Mouse (Mus musculus) macrophage (primary cell): Measurements from ENCODE around the gene Wdr47. TPM values are rescaled to one million over a fixed set of nuclear protein-coding genes. Genes with fewer than 3 reads are reported as not detected.

ENCODE experiments used
- polyA plus RNA-seq: library from polyadenylated mRNA; stranded (reverse); fragments of 250-400 nt; gene quantifications from 3 replicates; pipeline ENCODE4 v1.2.4, GENCODE M21; 2018; ENCODE audit warnings: inconsistent platforms

Gene Wdr47
- polyA plus RNA-seq, 1 experiment from 2014 or later: 4.4 TPM

Other genes starting within 250 kb of the Wdr47 start
- gene Mybphl, start 226.4 kb upstream of the Wdr47 start, polyA plus RNA-seq: not detected in 3 replicates
- gene Psrc1, start 207.4 kb upstream of the Wdr47 start, polyA plus RNA-seq: 3.1 to 7.0 TPM (median 3.1 TPM) in 3 replicates
- 0.30 TPM in 1 of 3 replicates, not detected in the others for gene Celsr2, start 175.7 kb upstream of the Wdr47 start, polyA plus RNA-seq
- gene Sars, start 146.1 kb upstream of the Wdr47 start, polyA plus RNA-seq: 98.2 to 210 TPM (median 113 TPM) in 3 replicates
- gene 1700013F07Rik, start 57.1 kb upstream of the Wdr47 start, polyA plus RNA-seq: not detected in 3 replicates
- gene 5330417C22Rik, start 54.7 kb upstream of the Wdr47 start, polyA plus RNA-seq: not detected in 3 replicates
- gene Tmem167b, start 28.8 kb upstream of the Wdr47 start, polyA plus RNA-seq: 40.7 to 43.1 TPM (median 41.5 TPM) in 3 replicates
- gene Taf13, start 19.6 kb upstream of the Wdr47 start, polyA plus RNA-seq: 23.0 to 37.5 TPM (median 26.9 TPM) in 3 replicates
- gene Clcc1, start 62.6 kb downstream of the Wdr47 start, polyA plus RNA-seq: 48.3 to 56.9 TPM (median 49.1 TPM) in 3 replicates
- gene Gpsm2, start 131.0 kb downstream of the Wdr47 start, polyA plus RNA-seq: 10.8 to 12.0 TPM (median 11.9 TPM) in 3 replicates
- not detected in 3 replicates for gene Aknad1, start 148.4 kb downstream of the Wdr47 start, polyA plus RNA-seq
- 35.4 to 73.9 TPM (median 66.9 TPM) in 3 replicates for gene Stxbp3, start 249.2 kb downstream of the Wdr47 start, polyA plus RNA-seq